Mouse (Mus musculus): ENCODE measurements around the gene Wfdc12.

The Wfdc12 gene

GRCm38 (mm10) chr2:164180124-164180523 is 10.3 kb downstream of the Wfdc12 start:
- intact Hi-C loops (cut with DNase I): loop anchor here (2.0 kb wide), 1 partner anchor 169 kb away; no protein-coding TSS in a partner anchor

GRCm38 (mm10) chr2:164177831-164178230 is 12.6 kb downstream of the Wfdc12 start:
- intact Hi-C loops (cut with DNase I): loop anchor here (2.0 kb wide), 1 partner anchor 41 kb away; no protein-coding TSS in a partner anchor

- intact Hi-C loops (cut with DNase I): no loop called here
Measured at GRCm38 (mm10) chr2:164175850-164176249, 14.6 kb downstream of the Wfdc12 start.

GRCm38 (mm10) chr2:164174649-164175395 is 15.6 kb downstream of the Wfdc12 start:
- intact Hi-C loops (cut with DNase I): no loop called here

GRCm38 (mm10) chr2:164173394-164173793 is 17.0 kb downstream of the Wfdc12 start:
- intact Hi-C loops (cut with DNase I): no loop called here

GRCm38 (mm10) chr2:164170902-164171301 is 19.5 kb downstream of the Wfdc12 start, which contains the start of gene Kcns1:
Gene Kcns1 (minus strand): TSS chr2:164171113.
- intact Hi-C loops (cut with DNase I): no loop called here

GRCm38 (mm10) chr2:164170326-164170725 is 20.1 kb downstream of the Wfdc12 start:
- intact Hi-C loops (cut with DNase I): no loop called here

GRCm38 (mm10) chr2:164168571-164168946 is 21.8 kb downstream of the Wfdc12 start:
- intact Hi-C loops (cut with DNase I): no loop called here

- intact Hi-C loops (cut with DNase I): no loop called here
Measured at GRCm38 (mm10) chr2:164167752-164168570, 22.4 kb downstream of the Wfdc12 start.

- intact Hi-C loops (cut with DNase I): no loop called here
Measured at GRCm38 (mm10) chr2:164164941-164165340, 25.5 kb downstream of the Wfdc12 start.

- intact Hi-C loops (cut with DNase I): no loop called here
Measured at GRCm38 (mm10) chr2:164161515-164162055, 28.8 kb downstream of the Wfdc12 start.

- intact Hi-C loops (cut with DNase I): no loop called here
Measured at GRCm38 (mm10) chr2:164158838-164159237, 31.6 kb downstream of the Wfdc12 start.

GRCm38 (mm10) chr2:164156158-164156557 is 34.2 kb downstream of the Wfdc12 start:
- intact Hi-C loops (cut with DNase I): no loop called here

GRCm38 (mm10) chr2:164154007-164154406 is 36.4 kb downstream of the Wfdc12 start:
- intact Hi-C loops (cut with DNase I): no loop called here

- intact Hi-C loops (cut with DNase I): no loop called here
Measured at GRCm38 (mm10) chr2:164152341-164152740, 38.1 kb downstream of the Wfdc12 start.

- intact Hi-C loops (cut with DNase I): no loop called here
Measured at GRCm38 (mm10) chr2:164150086-164150760, 40.2 kb downstream of the Wfdc12 start.

GRCm38 (mm10) chr2:164146556-164146955 is 43.9 kb downstream of the Wfdc12 start:
- intact Hi-C loops (cut with DNase I): no loop called here

- intact Hi-C loops (cut with DNase I): no loop called here
Measured at GRCm38 (mm10) chr2:164144541-164144940, 45.9 kb downstream of the Wfdc12 start.

GRCm38 (mm10) chr2:164144025-164144424 is 46.4 kb downstream of the Wfdc12 start:
- intact Hi-C loops (cut with DNase I): no loop called here

- intact Hi-C loops (cut with DNase I): no loop called here
Measured at GRCm38 (mm10) chr2:164142021-164142420, 48.4 kb downstream of the Wfdc12 start.

All from adrenal gland (tissue).